Mouse (Mus musculus): ENCODE measurements around the gene Htra1. TPM values are rescaled to one million over a fixed set of nuclear protein-coding genes. Genes with fewer than 3 reads are reported as not detected.

Gene Htra1
- polyA plus RNA-seq, 1 experiment, result 176 TPM

DNA sequence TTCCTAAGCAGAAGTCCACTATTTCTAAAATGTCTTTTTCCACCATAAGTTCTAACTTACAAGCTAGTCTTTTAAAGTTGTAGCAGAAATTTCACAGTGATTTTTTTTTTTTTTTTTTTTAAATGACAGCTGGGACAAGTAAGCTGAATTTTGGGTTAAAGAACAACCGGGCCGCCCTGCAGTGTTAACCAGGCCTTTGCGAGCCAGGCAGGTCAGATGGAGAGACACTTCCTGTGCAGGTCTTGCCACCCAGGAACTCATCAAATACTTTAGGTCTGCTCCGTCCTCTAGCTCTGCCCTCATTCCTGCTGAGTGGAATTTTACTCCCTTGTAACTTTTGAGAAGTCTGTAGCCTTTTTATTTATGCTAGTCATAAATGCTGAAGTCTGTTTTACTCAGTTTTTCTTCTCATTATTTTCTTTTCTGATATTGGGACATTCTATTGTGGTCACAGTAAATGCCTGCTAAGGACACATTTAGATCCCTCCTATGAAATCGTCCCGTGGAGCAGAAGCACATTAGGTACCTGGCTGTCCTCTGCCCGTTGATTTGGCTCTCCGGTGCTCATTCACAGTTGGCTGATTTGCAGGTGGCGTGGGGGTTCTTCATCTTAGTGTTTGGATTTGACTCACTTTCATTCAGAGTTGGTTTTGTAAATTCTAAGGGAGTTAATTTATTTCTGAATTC is 40.8 kb upstream of the Htra1 start:
- no peaks in the 10 kb centered on the region for H3K79me2 ChIP-seq (ENCODE audit: control insufficient read depth, insufficient read depth)
- no peak for TF ChIP-seq TCF12 (IDR thresholded peaks at IDR 0.05; ENCODE audit: insufficient read depth, poor library complexity, severe bottlenecking)
- no peak for TF ChIP-seq MAX (IDR thresholded peaks at IDR 0.05; ENCODE audit: low read depth)
- no peak for TF ChIP-seq POLR2A (IDR thresholded peaks at IDR 0.05; ENCODE audit: insufficient read length, low read depth)
- TF ChIP-seq CEBPB (IDR thresholded peaks at IDR 0.05; ENCODE audit: insufficient read depth, poor library complexity, severe bottlenecking), result no peak
- TF ChIP-seq USF1 (IDR thresholded peaks at IDR 0.05; ENCODE audit: low read depth), result no peak
- TF ChIP-seq POLR2AphosphoS2 (IDR thresholded peaks at IDR 0.05; ENCODE audit: insufficient read length, low read depth), result no peak
- no peak for TF ChIP-seq MYOG (IDR thresholded peaks at IDR 0.05; ENCODE audit: control insufficient read depth in 1 of 3, insufficient read depth in 1 of 3, insufficient read length in 2 of 3, low read depth in 2 of 3)
- TF ChIP-seq SRF (IDR thresholded peaks at IDR 0.05; ENCODE audit: control insufficient read depth, insufficient read length, low read depth), result no peak
- TF ChIP-seq E2F4 (IDR thresholded peaks at IDR 0.05; ENCODE audit: insufficient read depth), result no peak
- no peak for TF ChIP-seq TCF3 (IDR thresholded peaks at IDR 0.05; ENCODE audit: insufficient read length, low read depth)
- TF ChIP-seq MYOD1 (IDR thresholded peaks at IDR 0.05; ENCODE audit: control insufficient read depth in 1 of 3, insufficient read length in 2 of 3, low read depth in 2 of 3), result no peak
- TF ChIP-seq REST (IDR thresholded peaks at IDR 0.05; ENCODE audit: insufficient read depth, insufficient read length), result no peak
- H3K4me2 ChIP-seq (ENCODE audit: low read depth), result no peak overlapping the region
- H3K27me3 ChIP-seq (ENCODE audit: control insufficient read depth, insufficient read depth, insufficient read length), result no peaks in the 10 kb centered on the region
- no peak overlapping the region for H3ac ChIP-seq (ENCODE audit: control insufficient read depth, insufficient read length)
- peaks cover 41% of the 10 kb centered on the region for H3K36me3 ChIP-seq (ENCODE audit: control insufficient read depth, insufficient read depth)
- H3K4me3 ChIP-seq, result no peak overlapping the region

DNA sequence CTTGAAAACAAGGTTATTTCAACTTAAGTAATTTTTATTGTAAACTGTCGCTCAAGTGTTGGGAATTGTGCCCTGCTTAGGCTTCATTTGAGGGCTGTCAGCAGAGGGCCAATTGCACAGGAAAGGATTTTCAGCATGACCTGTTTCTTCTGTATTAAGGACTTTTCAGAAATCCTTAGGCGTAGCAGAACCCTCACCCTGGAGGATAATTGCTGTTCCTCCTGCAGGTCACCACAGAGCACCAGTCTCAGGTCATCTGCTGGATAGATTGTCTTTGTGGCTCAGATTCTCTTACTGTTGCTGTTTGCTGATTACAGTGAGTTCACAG is 40.3 kb upstream of the Htra1 start:
- peaks cover 39% of the 10 kb centered on the region for H3K36me3 ChIP-seq (ENCODE audit: control insufficient read depth, insufficient read depth)

GRCm38 (mm10) chr7:130896064-130896463 is 39.8 kb upstream of the Htra1 start:
- no peaks in the 10 kb centered on the region for H3K79me2 ChIP-seq (ENCODE audit: control insufficient read depth, insufficient read depth)
- H3ac ChIP-seq (ENCODE audit: control insufficient read depth, insufficient read length), result no peak overlapping the region
- no peak overlapping the region for H3K4me3 ChIP-seq
- H3K4me2 ChIP-seq (ENCODE audit: low read depth), result no peak overlapping the region
- TF ChIP-seq E2F4 (IDR thresholded peaks at IDR 0.05; ENCODE audit: insufficient read depth) (no peak), MYOD1 (IDR thresholded peaks at IDR 0.05; ENCODE audit: control insufficient read depth in 1 of 3, insufficient read length in 2 of 3, low read depth in 2 of 3) (no peak)
- peaks cover 41% of the 10 kb centered on the region for H3K36me3 ChIP-seq (ENCODE audit: control insufficient read depth, insufficient read depth)
- no peaks in the 10 kb centered on the region for H3K27me3 ChIP-seq (ENCODE audit: control insufficient read depth, insufficient read depth, insufficient read length)

More for the DNA sequence above, 40.3 kb upstream of the Htra1 start:
- Histone ChIP-seq H3K27me3 (ENCODE audit: control insufficient read depth, insufficient read depth, insufficient read length) (no peaks in the 10 kb centered on the region), H3K4me3 (no peak overlapping the region), H3ac (ENCODE audit: control insufficient read depth, insufficient read length) (no peak overlapping the region), H3K79me2 (ENCODE audit: control insufficient read depth, insufficient read depth) (no peaks in the 10 kb centered on the region), H3K4me2 (ENCODE audit: low read depth) (no peak overlapping the region)
- TF ChIP-seq REST (IDR thresholded peaks at IDR 0.05; ENCODE audit: insufficient read depth, insufficient read length), result no peak
- no peak for TF ChIP-seq POLR2A (IDR thresholded peaks at IDR 0.05; ENCODE audit: insufficient read length, low read depth)
- no peak for TF ChIP-seq USF1 (IDR thresholded peaks at IDR 0.05; ENCODE audit: low read depth)
- no peak for TF ChIP-seq POLR2AphosphoS2 (IDR thresholded peaks at IDR 0.05; ENCODE audit: insufficient read length, low read depth)
- no peak for TF ChIP-seq MYOD1 (IDR thresholded peaks at IDR 0.05; ENCODE audit: control insufficient read depth in 1 of 3, insufficient read length in 2 of 3, low read depth in 2 of 3)
- no peak for TF ChIP-seq CEBPB (IDR thresholded peaks at IDR 0.05; ENCODE audit: insufficient read depth, poor library complexity, severe bottlenecking)
- no peak for TF ChIP-seq MYOG (IDR thresholded peaks at IDR 0.05; ENCODE audit: control insufficient read depth in 1 of 3, insufficient read depth in 1 of 3, insufficient read length in 2 of 3, low read depth in 2 of 3)

- Histone ChIP-seq H3ac (ENCODE audit: control insufficient read depth, insufficient read length) (no peak overlapping the region), H3K4me2 (ENCODE audit: low read depth) (no peak overlapping the region), H3K4me3 (no peak overlapping the region), H3K27me3 (ENCODE audit: control insufficient read depth, insufficient read depth, insufficient read length) (no peaks in the 10 kb centered on the region), H3K36me3 (ENCODE audit: control insufficient read depth, insufficient read depth) (peaks cover 31% of the 10 kb centered on the region), H3K79me2 (ENCODE audit: control insufficient read depth, insufficient read depth) (no peaks in the 10 kb centered on the region)
- TF ChIP-seq SRF (IDR thresholded peaks at IDR 0.05; ENCODE audit: control insufficient read depth, insufficient read length, low read depth) (no peak), POLR2A (IDR thresholded peaks at IDR 0.05; ENCODE audit: insufficient read length, low read depth) (no peak), CEBPB (IDR thresholded peaks at IDR 0.05; ENCODE audit: insufficient read depth, poor library complexity, severe bottlenecking) (no peak), MYOG (IDR thresholded peaks at IDR 0.05; ENCODE audit: control insufficient read depth in 1 of 3, insufficient read depth in 1 of 3, insufficient read length in 2 of 3, low read depth in 2 of 3) (no peak), USF1 (IDR thresholded peaks at IDR 0.05; ENCODE audit: low read depth) (no peak), TCF12 (IDR thresholded peaks at IDR 0.05; ENCODE audit: insufficient read depth, poor library complexity, severe bottlenecking) (no peak), MYOD1 (IDR thresholded peaks at IDR 0.05; ENCODE audit: control insufficient read depth in 1 of 3, insufficient read length in 2 of 3, low read depth in 2 of 3) (no peak), POLR2AphosphoS2 (IDR thresholded peaks at IDR 0.05; ENCODE audit: insufficient read length, low read depth) (no peak), E2F4 (IDR thresholded peaks at IDR 0.05; ENCODE audit: insufficient read depth) (no peak), TCF3 (IDR thresholded peaks at IDR 0.05; ENCODE audit: insufficient read length, low read depth) (no peak), REST (IDR thresholded peaks at IDR 0.05; ENCODE audit: insufficient read depth, insufficient read length) (no peak)
Measured at GRCm38 (mm10) chr7:130897201-130897600, 38.7 kb upstream of the Htra1 start.

- no peaks in the 10 kb centered on the region for H3K27me3 ChIP-seq (ENCODE audit: control insufficient read depth, insufficient read depth, insufficient read length)
- peaks cover 33% of the 10 kb centered on the region for H3K36me3 ChIP-seq (ENCODE audit: control insufficient read depth, insufficient read depth)
- TF ChIP-seq REST (IDR thresholded peaks at IDR 0.05; ENCODE audit: insufficient read depth, insufficient read length) (no peak), MYOD1 (IDR thresholded peaks at IDR 0.05; ENCODE audit: control insufficient read depth in 1 of 3, insufficient read length in 2 of 3, low read depth in 2 of 3) (no peak), CEBPB (IDR thresholded peaks at IDR 0.05; ENCODE audit: insufficient read depth, poor library complexity, severe bottlenecking) (no peak), TCF3 (IDR thresholded peaks at IDR 0.05; ENCODE audit: insufficient read length, low read depth) (no peak), E2F4 (IDR thresholded peaks at IDR 0.05; ENCODE audit: insufficient read depth) (no peak), TCF12 (IDR thresholded peaks at IDR 0.05; ENCODE audit: insufficient read depth, poor library complexity, severe bottlenecking) (no peak), MAX (IDR thresholded peaks at IDR 0.05; ENCODE audit: low read depth) (no peak), USF1 (IDR thresholded peaks at IDR 0.05; ENCODE audit: low read depth) (no peak), POLR2A (IDR thresholded peaks at IDR 0.05; ENCODE audit: insufficient read length, low read depth) (no peak), SRF (IDR thresholded peaks at IDR 0.05; ENCODE audit: control insufficient read depth, insufficient read length, low read depth) (no peak), MYOG (IDR thresholded peaks at IDR 0.05; ENCODE audit: control insufficient read depth in 1 of 3, insufficient read depth in 1 of 3, insufficient read length in 2 of 3, low read depth in 2 of 3) (no peak), POLR2AphosphoS2 (IDR thresholded peaks at IDR 0.05; ENCODE audit: insufficient read length, low read depth) (no peak)
- H3K79me2 ChIP-seq (ENCODE audit: control insufficient read depth, insufficient read depth), result no peaks in the 10 kb centered on the region
- no peak overlapping the region for H3K4me3 ChIP-seq
- H3ac ChIP-seq (ENCODE audit: control insufficient read depth, insufficient read length), result no peak overlapping the region
- no peak overlapping the region for H3K4me2 ChIP-seq (ENCODE audit: low read depth)
Measured at GRCm38 (mm10) chr7:130898373-130898772, 37.5 kb upstream of the Htra1 start.

All from myocyte (in vitro differentiated cells).